Mouse (Mus musculus): ENCODE measurements around the gene Dll3.

The Dll3 gene

GRCm38 (mm10) chr7:28301616-28302433 lies at the start of gene Dll3:
Gene Dll3, minus strand, starts transcription at chr7:28302238.
- peak in 1 of 2 experiments; percentile 38 for DNase-seq (ENCODE audit: low spot score in 2 of 2)

- DNase-seq (ENCODE audit: low spot score in 2 of 2) = no peak
Measured at GRCm38 (mm10) chr7:28351676-28352191, 49.7 kb upstream of the Dll3 start.

GRCm38 (mm10) chr7:28350155-28350883 lies 48.3 kb upstream of the Dll3 start, which contains the start of gene Rps16:
Gene Rps16, plus strand, starts transcription at chr7:28350652.
- peak; percentile 98 to 99 for DNase-seq (ENCODE audit: low spot score in 2 of 2)

- DNase-seq (ENCODE audit: low spot score in 2 of 2) = no peak
Measured at GRCm38 (mm10) chr7:28348601-28349000, 46.6 kb upstream of the Dll3 start.

- no peak for DNase-seq (ENCODE audit: low spot score in 2 of 2)
Measured at GRCm38 (mm10) chr7:28347746-28348145, 45.7 kb upstream of the Dll3 start.

- no peak for DNase-seq (ENCODE audit: low spot score in 2 of 2)
Measured at GRCm38 (mm10) chr7:28344637-28345036, 42.6 kb upstream of the Dll3 start.

- no peak for DNase-seq (ENCODE audit: low spot score in 2 of 2)
Measured at GRCm38 (mm10) chr7:28341381-28341780, 39.3 kb upstream of the Dll3 start.

- no peak for DNase-seq (ENCODE audit: low spot score in 2 of 2)
Measured at GRCm38 (mm10) chr7:28339213-28339917, 37.3 kb upstream of the Dll3 start.

- peak; percentile 95 to 97 for DNase-seq (ENCODE audit: low spot score in 2 of 2)
Measured at GRCm38 (mm10) chr7:28338108-28338998, 36.3 kb upstream of the Dll3 start, which contains the start of gene Supt5. Gene Supt5, minus strand, starts transcription at chr7:28338746.

- no peak for DNase-seq (ENCODE audit: low spot score in 2 of 2)
Measured at GRCm38 (mm10) chr7:28335471-28335870, 33.4 kb upstream of the Dll3 start.

GRCm38 (mm10) chr7:28334534-28334933 lies 32.5 kb upstream of the Dll3 start:
- DNase-seq (ENCODE audit: low spot score in 2 of 2) = no peak

- no peak for DNase-seq (ENCODE audit: low spot score in 2 of 2)
Measured at GRCm38 (mm10) chr7:28328260-28328659, 26.2 kb upstream of the Dll3 start.

- no peak for DNase-seq (ENCODE audit: low spot score in 2 of 2)
Measured at GRCm38 (mm10) chr7:28326457-28326856, 24.4 kb upstream of the Dll3 start.

GRCm38 (mm10) chr7:28325293-28325692 lies 23.3 kb upstream of the Dll3 start:
- DNase-seq (ENCODE audit: low spot score in 2 of 2) = no peak

GRCm38 (mm10) chr7:28321974-28322720 lies 20.1 kb upstream of the Dll3 start:
- no peak for DNase-seq (ENCODE audit: low spot score in 2 of 2)

- no peak for DNase-seq (ENCODE audit: low spot score in 2 of 2)
Measured at GRCm38 (mm10) chr7:28318714-28319113, 16.7 kb upstream of the Dll3 start.

GRCm38 (mm10) chr7:28318036-28318435 lies 16.0 kb upstream of the Dll3 start:
- no peak for DNase-seq (ENCODE audit: low spot score in 2 of 2)

- DNase-seq (ENCODE audit: low spot score in 2 of 2) = peak; percentile 95 to 98
Measured at GRCm38 (mm10) chr7:28311926-28312543, 10.0 kb upstream of the Dll3 start, which contains the start of gene Timm50. Gene Timm50, minus strand, starts transcription at chr7:28312072.

GRCm38 (mm10) chr7:28311151-28311925 lies 9.3 kb upstream of the Dll3 start:
- DNase-seq (ENCODE audit: low spot score in 2 of 2) = no peak
